Mouse (Mus musculus) layer of hippocampus, adult 2 months (tissue): ENCODE data around the gene Zdhhc12. TPM values are rescaled to one million over a fixed set of nuclear protein-coding genes. Genes with fewer than 3 reads are reported as not detected.
A peak's percentile ranks its signal among the peaks of the same experiment; 100 is the strongest.
"Not testable (repeated sequence)": the region's sequence is repeated elsewhere in the genome, so short reads cannot be mapped to it uniquely, and the experiment has no call there.

ENCODE experiments used
- DNase-seq, 2 experiments: peaks; one replicate each; pipeline ENCODE4 v3.0.0; 2022; ENCODE audit warnings: low spot score in 2 of 2
- H3K27ac ChIP-seq: fragments of 200-600 bp; 2 replicates; pipeline ENCODE4 v1.8.1; 2022
- H3K4me3 ChIP-seq: fragments of 200-600 bp; 2 replicates; pipeline ENCODE4 v1.8.1; 2022; ENCODE audit warnings: mild to moderate bottlenecking
- CTCF ChIP-seq: fragments of 200-600 bp; conservative IDR thresholded peaks from 2 replicates; pipeline ENCODE4 v1.8.1; 2022; ENCODE audit warnings: antibody characterized with exemption, mild to moderate bottlenecking, moderate library complexity
- long read RNA-seq, 2 experiments: library from polyadenylated mRNA; stranded (forward); transcript quantifications; one replicate each; pipeline ENCODE4 v2.0.0; 2021; ENCODE audit warnings: borderline mapping rate in 2 of 2
- total RNA-seq, 2 experiments: library from RNA; stranded (reverse); gene quantifications; 2 replicates each; pipeline ENCODE4 v1.2.3; 2021

Gene Zdhhc12
- 1 to 10 TPM; 7.6 to 9.1 TPM for total RNA-seq
- long read RNA-seq, experiment 1, partial matches to known transcripts: 0 of 5 reads
- long read RNA-seq, experiment 1, other reads (novel, unspliced or antisense): 1 of 5 reads
- long read RNA-seq, experiment 2, partial matches to known transcripts: 0 of 6 reads
- long read RNA-seq, experiment 2, other reads (novel, unspliced or antisense): 0 of 6 reads

- peak within 1 kb of the TSS; percentile 84 for H3K4me3 ChIP-seq
- no peak; the same call in 1 of the 2 replicates for TF ChIP-seq CTCF
- peak within 1 kb of the TSS; percentile 86 for H3K27ac ChIP-seq
- DNase-seq: peak; percentile 89 to 95
Measured at GRCm38 (mm10) chr2:30093471-30094207, at the start of gene Zdhhc12. Gene Zdhhc12, minus strand, starts transcription at chr2:30093648.

- not testable (repeated sequence) for H3K27ac ChIP-seq, H3K4me3 ChIP-seq
- peak in 1 of 2 experiments; percentile 36 for DNase-seq
Measured at GRCm38 (mm10) chr2:30140021-30140420, 46.6 kb upstream of the Zdhhc12 start.

GRCm38 (mm10) chr2:30136458-30136857 lies 43.0 kb upstream of the Zdhhc12 start:
- no peak for DNase-seq
- H3K4me3 ChIP-seq: no peak overlapping the region
- H3K27ac ChIP-seq: no peak overlapping the region
- no peak for TF ChIP-seq CTCF

GRCm38 (mm10) chr2:30134928-30135620 lies 41.6 kb upstream of the Zdhhc12 start:
- no peak for TF ChIP-seq CTCF
- DNase-seq: no peak
- Histone ChIP-seq H3K27ac (peak overlapping the region; percentile 92; the same call in 1 of the 2 replicates), H3K4me3 (peak overlapping the region; percentile 89)

- TF ChIP-seq CTCF: no peak
- peak overlapping the region; percentile 92 for H3K27ac ChIP-seq
- peak overlapping the region; percentile 89 for H3K4me3 ChIP-seq
- DNase-seq: no peak
Measured at GRCm38 (mm10) chr2:30134378-30134711, 40.9 kb upstream of the Zdhhc12 start.

- no peak for TF ChIP-seq CTCF
- peak within 1 kb of the TSS; percentile 92 for H3K27ac ChIP-seq
Measured at GRCm38 (mm10) chr2:30133613-30134377, 40.3 kb upstream of the Zdhhc12 start, which contains the start of gene Tbc1d13. Gene Tbc1d13, plus strand, starts transcription at chr2:30133746.

GRCm38 (mm10) chr2:30132801-30133612 lies 39.6 kb upstream of the Zdhhc12 start:
- no peak for TF ChIP-seq CTCF
- Histone ChIP-seq H3K27ac (peak overlapping the region; percentile 92), H3K4me3 (peak overlapping the region; percentile 89)
- no peak for DNase-seq

More at GRCm38 (mm10) chr2:30133613-30134377, 40.3 kb upstream of the Zdhhc12 start, which contains the start of gene Tbc1d13:
- peak within 1 kb of the TSS; percentile 89 for H3K4me3 ChIP-seq
- DNase-seq: peak; percentile 97

GRCm38 (mm10) chr2:30131240-30131639 lies 37.8 kb upstream of the Zdhhc12 start:
- H3K4me3 ChIP-seq, DNase-seq, H3K27ac ChIP-seq: not testable (repeated sequence)
- TF ChIP-seq CTCF: peak; percentile 57

- DNase-seq: no peak
- no peak overlapping the region for H3K27ac ChIP-seq
- no peak overlapping the region for H3K4me3 ChIP-seq
- TF ChIP-seq CTCF: no peak
Measured at GRCm38 (mm10) chr2:30130156-30130555, 36.7 kb upstream of the Zdhhc12 start.

GRCm38 (mm10) chr2:30128789-30129188 lies 35.3 kb upstream of the Zdhhc12 start:
- peak; percentile 87 for TF ChIP-seq CTCF
- DNase-seq: peak; percentile 31 to 55
- Histone ChIP-seq H3K4me3 (no peak overlapping the region), H3K27ac (no peak overlapping the region)

- Histone ChIP-seq H3K4me3 (peak within 1 kb of the TSS; percentile 88), H3K27ac (peak within 1 kb of the TSS; percentile 97)
- TF ChIP-seq CTCF: no peak
- DNase-seq: peak; percentile 93 to 96
Measured at GRCm38 (mm10) chr2:30124472-30125274, 31.2 kb upstream of the Zdhhc12 start, which contains the start of gene Zer1. Gene Zer1, minus strand, starts transcription at chr2:30124585.
